Mouse (Mus musculus) left cerebral cortex, adult 18-20 months (tissue): Measurements from ENCODE around the gene Spef1. TPM values are rescaled to one million over a fixed set of nuclear protein-coding genes. Genes with fewer than 3 reads are reported as not detected.

Source experiments
- DNase-seq, 2 experiments: peaks; one replicate each; pipeline ENCODE4 v3.0.0; 2021 to 2022; ENCODE audit warnings: low spot score in 2 of 2, mixed read lengths in 1 of 2
- total RNA-seq, 2 experiments: library from RNA; stranded (reverse); gene quantifications; 2 replicates each; pipeline ENCODE4 v1.2.3; 2021

Spef1 gene
- total RNA-seq, 2 experiments from 2014 or later = 7.6 to 9.2 TPM

DNA sequence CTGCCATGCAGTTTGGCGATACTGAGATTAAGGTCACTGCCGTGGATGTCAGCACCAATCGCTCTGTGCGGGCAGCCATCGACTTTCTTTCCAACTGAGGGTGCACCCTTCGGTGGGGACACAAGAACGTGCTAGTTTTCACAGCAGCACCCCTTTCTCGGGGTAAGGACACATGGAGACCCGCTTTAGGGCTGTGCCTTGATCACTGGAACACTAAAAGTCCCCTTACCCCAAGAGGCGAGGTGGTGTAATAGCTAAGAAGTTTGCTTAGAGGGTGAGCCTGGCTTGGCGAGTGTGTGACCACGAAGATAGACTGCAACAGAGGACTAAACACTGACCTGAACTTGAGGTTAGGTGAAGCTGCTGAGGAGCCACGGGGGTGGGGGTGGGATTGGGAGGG, 42.0 kb downstream of the Spef1 start:
- no peak for DNase-seq

DNA sequence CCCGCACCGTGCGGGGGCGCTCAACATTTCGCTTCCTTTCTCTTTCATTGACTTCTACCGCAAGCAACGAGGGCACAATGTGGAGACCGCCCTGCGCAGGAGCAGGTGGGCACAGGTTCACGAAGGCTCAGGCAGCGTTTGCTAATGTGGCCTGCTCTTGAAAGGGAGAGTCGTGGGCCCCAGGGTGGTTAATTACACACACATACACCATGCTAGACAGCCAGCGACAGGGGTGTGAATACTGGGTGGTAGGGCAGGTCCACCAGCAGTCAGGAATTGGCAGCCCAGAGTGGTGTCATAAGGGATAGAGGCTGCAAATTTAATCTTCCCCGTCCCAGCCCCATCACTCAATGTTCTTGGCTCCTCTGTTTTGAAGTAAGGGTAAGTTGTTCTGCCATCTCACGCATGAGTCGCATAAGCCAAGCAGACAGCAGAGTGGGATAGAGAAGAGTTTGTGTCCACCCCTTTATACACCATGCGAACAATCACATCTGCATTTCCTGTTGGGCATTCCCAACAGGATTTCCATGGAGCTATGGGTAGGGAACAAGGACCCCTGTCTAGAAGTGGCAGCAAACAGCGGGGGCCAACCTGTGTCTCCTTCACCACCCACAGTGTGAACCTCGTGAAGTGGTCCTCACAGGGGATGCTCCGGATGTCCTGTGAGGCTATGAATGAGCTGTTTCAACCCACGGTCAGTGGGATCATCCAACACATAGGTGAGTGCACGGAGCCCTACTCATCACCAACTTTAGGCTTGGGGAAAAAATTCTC, 43.9 kb downstream of the Spef1 start:
- DNase-seq = no peak

GRCm38 (mm10) chr2:131142592-131142991, 44.5 kb downstream of the Spef1 start:
- DNase-seq = peak; percentile 22 to 60

- DNase-seq = no peak
Observed at GRCm38 (mm10) chr2:131141336-131141986, 45.6 kb downstream of the Spef1 start.

- no peak for DNase-seq
Observed at GRCm38 (mm10) chr2:131140533-131140905, 46.6 kb downstream of the Spef1 start.

DNA sequence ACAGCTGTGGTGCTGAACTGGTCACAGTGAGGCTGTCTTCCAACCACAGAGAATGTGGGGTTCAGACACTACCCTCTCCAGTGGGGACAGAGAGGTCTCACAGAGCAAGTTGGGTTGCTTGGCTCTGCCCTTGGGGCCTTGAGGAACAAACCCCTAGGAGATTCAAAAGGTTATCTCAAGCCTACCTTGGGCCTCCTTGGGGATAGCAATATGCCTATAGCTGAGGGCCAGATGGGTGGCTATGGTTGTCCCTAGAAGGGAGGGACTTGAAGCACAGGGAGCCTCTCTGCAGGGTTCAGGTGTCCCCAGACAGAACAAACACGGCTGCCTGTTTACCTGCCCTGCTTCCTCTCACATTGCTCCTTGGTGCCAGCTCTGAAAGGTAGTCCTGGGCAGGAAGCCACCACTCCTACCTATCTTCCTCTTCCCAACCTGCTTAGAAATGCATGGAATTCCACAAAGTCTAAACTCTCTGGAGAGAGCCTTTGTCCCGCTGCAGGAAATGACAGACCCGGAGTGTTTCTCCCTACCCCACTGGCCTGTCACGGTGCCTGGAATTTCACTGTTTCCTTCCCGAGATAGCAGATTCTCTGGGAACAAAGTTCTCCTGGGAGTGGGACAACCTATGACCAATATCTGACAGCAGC, 47.1 kb downstream of the Spef1 start:
- no peak for DNase-seq

GRCm38 (mm10) chr2:131139287-131139686, 47.8 kb downstream of the Spef1 start:
- DNase-seq = no peak

GRCm38 (mm10) chr2:131138760-131139159, 48.3 kb downstream of the Spef1 start:
- DNase-seq = no peak

DNA sequence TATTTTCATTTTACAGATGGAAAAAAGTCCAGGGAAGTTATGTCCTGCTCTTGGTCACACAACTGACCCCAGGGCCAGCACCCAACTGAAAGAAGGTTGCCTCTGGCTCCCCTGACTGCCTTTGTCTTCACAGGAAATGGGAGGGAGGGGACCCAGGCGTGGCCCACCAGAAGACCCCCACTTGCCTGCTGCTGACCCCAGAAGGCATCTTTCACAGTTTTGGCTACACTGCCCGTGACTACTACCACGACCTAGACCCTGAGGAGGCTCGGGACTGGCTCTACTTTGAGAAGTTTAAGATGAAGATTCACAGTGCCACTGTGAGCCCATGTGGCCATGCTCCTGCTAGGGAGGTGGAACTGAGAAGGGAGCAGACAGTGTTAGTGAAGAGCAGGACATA, 48.8 kb downstream of the Spef1 start:
- no peak for DNase-seq

- DNase-seq = peak in 1 of 2 experiments; percentile 0
Observed at GRCm38 (mm10) chr2:131135521-131136139, 51.5 kb downstream of the Spef1 start.

- peak in 1 of 2 experiments; percentile 0 for DNase-seq
Observed at GRCm38 (mm10) chr2:131134826-131135400, 52.2 kb downstream of the Spef1 start.

DNA sequence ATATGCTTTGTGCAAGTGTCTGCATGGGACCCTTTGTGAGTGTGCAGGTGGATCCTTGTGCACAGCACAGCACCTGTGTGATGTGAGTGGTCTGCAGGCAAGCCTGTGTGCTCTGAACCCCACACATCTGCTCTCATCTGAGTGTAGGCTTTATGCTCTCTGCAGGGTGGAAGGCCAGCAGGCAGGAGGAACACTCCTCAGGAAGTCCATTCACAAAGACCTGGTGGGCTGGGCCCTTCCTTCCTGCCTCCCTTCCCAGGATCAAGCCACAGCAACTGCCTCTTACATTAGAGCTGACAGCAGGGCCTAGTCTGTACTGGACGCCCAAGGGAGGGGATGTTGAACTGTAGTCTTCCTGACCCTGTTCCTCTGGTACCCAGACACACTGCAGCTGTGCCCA, 52.7 kb downstream of the Spef1 start:
- DNase-seq = peak in 1 of 2 experiments; percentile 0

DNA sequence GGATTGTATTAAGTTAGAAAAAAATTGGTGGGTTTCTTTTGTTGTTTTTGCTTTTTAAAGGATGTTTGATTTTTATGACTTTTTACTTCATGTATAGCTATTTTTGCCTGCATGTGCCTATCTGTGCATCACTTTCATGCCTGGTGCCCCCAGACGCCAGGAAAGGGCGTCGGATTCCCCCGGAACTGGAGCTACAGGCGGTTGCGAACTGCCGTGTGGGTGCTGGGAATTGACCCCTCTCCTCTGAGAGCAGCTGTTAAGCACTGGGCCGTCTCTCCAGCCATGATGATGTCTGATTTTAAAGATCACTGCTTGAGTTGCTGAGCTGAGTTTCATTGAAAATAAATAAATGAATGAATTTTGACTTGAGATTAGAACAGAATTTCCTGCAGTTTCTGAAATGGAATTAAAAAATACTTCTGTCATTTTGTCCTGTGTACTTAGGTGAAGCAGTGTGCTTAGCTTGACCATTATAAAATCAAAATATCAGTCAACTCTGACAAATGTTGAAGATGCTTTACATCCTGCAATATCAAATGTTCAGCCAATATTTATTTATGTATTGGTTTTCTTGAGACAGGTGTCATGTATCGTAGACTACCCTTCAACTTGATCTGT, 54.0 kb downstream of the Spef1 start, which contains the start of gene Gm11037:
Gm11037 (plus strand) TSS at position 568 of the 618 bp plus-strand sequence.
- DNase-seq = no peak

DNA sequence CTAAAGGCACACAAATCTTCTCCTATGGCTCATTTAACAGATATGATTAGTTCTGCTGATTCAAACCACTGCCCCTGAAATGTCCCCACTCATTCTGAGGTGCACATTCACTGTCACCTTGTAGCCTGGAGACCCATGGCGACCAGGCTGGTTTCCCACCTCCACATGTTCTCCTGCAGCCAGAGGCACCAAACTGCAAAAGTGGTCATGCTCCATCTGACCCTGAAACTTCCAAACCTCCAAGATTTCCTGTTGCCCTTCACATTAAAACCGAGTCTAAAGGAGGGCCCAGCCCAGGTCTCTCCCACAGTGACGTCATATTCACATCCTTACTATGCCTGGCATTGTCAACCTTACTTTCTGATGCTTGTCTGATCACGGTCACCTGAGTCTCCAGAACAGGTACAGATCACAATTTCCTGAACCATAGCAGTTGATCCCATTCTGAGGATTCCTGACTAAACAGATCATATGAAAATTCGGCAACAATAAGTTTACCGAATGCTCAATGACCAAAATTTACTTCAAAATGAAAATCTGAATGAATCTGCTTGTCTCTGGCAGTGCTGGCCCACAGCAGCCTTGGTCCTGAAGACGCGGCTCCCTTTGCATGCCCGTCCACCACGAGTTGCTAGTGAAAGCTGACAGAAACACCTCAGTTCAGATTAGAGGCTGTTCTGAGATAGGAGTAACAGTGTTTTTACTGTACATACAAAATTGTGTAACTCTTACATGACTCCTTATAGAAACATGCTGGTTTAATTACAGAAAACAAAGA, 54.8 kb downstream of the Spef1 start:
- DNase-seq = no peak

GRCm38 (mm10) chr2:131130849-131131248, 56.2 kb downstream of the Spef1 start:
- no peak for DNase-seq

DNA sequence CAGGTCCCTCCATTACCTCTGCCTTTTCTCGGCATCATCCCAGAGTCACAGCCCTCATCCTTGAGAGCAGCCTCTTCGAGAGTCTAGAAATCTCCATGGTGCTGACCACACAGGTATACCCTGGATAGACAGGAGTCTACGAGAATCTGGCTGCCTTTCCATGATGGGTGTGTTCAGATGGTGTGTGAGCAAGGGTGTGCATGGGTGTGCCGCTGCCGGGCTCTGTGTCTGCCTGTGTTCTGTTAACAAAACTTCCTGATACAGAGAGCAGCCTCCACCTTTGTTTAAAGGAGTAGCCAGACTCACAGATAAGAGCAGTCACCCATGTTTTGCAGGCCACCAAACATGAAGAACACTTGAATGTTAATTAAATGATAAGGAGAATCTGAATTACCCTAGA, 57.2 kb downstream of the Spef1 start:
- DNase-seq = no peak

- no peak for DNase-seq
Observed at GRCm38 (mm10) chr2:131128636-131129157, 58.4 kb downstream of the Spef1 start.

GRCm38 (mm10) chr2:131128211-131128610, 58.9 kb downstream of the Spef1 start:
- DNase-seq = no peak

- no peak for DNase-seq
Observed at GRCm38 (mm10) chr2:131127161-131127730, 59.8 kb downstream of the Spef1 start, which contains the start of gene Hspa12b. TSS of gene Hspa12b (plus strand) at chr2:131127280.
